Mouse (Mus musculus): ENCODE measurements at regions not wholly inside any gene's neighbourhood (a gene's known extent, or its start where the extent isn't known, plus 50 kb on each side); places are given as distances from the start of the nearest gene placed in this dataset.

- no peak for DNase-seq (ENCODE audit: low spot score in 2 of 2)
Observed at GRCm38 (mm10) chrX:47330969-47331368, 561.8 kb downstream of the Smarca1 start.

GRCm38 (mm10) chrX:47328817-47329216, 564.0 kb downstream of the Smarca1 start:
- peak in 1 of 2 experiments; percentile 19 for DNase-seq (ENCODE audit: low spot score in 2 of 2)

- DNase-seq (ENCODE audit: low spot score in 2 of 2) = no peak
Observed at GRCm38 (mm10) chrX:47315810-47316209, 577.0 kb downstream of the Smarca1 start.

GRCm38 (mm10) chrX:47307140-47307539, 585.6 kb downstream of the Smarca1 start:
- no peak for DNase-seq (ENCODE audit: low spot score in 2 of 2)

- no peak for DNase-seq (ENCODE audit: low spot score in 2 of 2)
Observed at GRCm38 (mm10) chrX:47303547-47303946, 589.2 kb downstream of the Smarca1 start.

GRCm38 (mm10) chrX:47292548-47293147, 600.1 kb downstream of the Smarca1 start:
- DNase-seq (ENCODE audit: low spot score in 2 of 2) = peak; percentile 24 to 35

Data from layer of hippocampus, postnatal 14 days (tissue).